Mouse (Mus musculus): ENCODE measurements at regions not wholly inside any gene's neighbourhood (a gene's known extent, or its start where the extent isn't known, plus 50 kb on each side); places are given as distances from the start of the nearest gene placed in this dataset.

DNA sequence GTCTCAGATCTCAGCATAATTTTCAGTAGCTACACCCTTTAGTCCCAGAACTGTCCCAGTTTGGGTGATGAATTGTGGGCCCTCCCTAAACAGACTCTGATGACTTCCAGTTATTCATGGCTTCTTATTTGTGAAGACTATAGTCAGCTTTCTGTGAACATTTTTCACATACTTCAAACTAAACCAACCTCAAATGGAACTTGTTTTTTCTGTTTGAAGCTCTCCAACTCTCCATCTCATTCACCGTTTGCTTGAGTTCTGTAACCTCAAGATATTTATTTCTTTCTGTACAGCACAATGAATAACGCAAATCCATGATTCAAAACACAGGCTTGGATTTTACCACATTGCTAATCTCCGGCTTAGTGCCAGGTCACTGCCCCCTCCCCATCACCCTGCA, 453.4 kb downstream of the Plcl1 start:
- TF ChIP-seq TCF3 (IDR thresholded peaks at IDR 0.05; ENCODE audit: insufficient read length, low read depth) (no peak), POLR2A (IDR thresholded peaks at IDR 0.05; ENCODE audit: insufficient read length, low read depth) (no peak), E2F4 (IDR thresholded peaks at IDR 0.05; ENCODE audit: insufficient read depth) (no peak), MAX (IDR thresholded peaks at IDR 0.05; ENCODE audit: low read depth) (no peak), MYOD1 (IDR thresholded peaks at IDR 0.05; ENCODE audit: control insufficient read depth in 1 of 3, insufficient read length in 2 of 3, low read depth in 2 of 3) (no peak), POLR2AphosphoS2 (IDR thresholded peaks at IDR 0.05; ENCODE audit: insufficient read length, low read depth) (no peak), USF1 (IDR thresholded peaks at IDR 0.05; ENCODE audit: low read depth) (no peak), MYOG (IDR thresholded peaks at IDR 0.05; ENCODE audit: control insufficient read depth in 1 of 3, insufficient read depth in 1 of 3, insufficient read length in 2 of 3, low read depth in 2 of 3) (no peak)
